ENCODE assay signal across 19 mouse cellular contexts in the genomic region with DNA sequence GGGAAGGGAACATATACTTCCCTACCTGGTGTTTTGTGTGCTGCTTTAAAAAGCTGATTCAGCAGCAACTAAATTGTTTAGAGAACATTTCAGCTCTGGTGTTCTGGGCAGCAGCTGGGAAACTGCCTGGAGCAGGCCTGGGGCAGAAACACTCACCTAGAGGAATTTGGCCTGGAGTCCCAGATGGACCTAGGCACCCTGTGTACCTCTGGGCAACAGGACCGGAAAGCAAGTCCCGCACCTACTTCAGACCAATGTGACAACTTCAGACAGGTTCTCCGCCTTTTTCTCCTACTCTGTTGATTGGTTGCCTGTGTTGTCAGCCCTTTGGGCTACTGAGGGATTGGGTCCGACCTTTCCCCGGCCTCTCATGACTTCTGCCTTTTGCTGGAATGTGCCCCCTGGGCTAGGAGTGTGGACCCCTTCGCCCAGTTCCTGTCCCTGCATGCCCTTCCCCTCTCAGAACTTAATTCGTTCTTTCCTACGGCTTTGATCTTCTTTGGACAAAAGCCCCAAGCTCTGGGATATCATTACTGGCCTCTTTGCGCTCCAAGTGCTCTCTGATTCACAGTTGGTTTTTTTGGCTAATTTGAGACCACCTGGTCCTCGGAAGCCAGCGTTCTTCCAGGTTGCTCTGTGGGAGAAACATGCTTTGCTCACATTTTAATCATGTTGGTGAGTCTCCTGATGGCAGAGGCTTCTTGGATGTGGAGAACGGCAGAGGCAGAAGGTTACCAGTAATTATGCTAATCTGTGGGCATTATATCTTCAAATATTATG. TPM values are rescaled to one million over a fixed set of nuclear protein-coding genes. Genes with fewer than 3 reads are reported as not detected.
DNase-seq lines count a peak whose midpoint lies in the region; ATAC-seq and TF ChIP-seq lines count a peak whose summit lies in the region.
"Had no signal": no experiment of that assay in that cellular context is flagged by ENCODE, and none has a peak within 500 bp of the region (broad histone marks: within the 10 kb centered on the region; RNA-seq: fewer than 3 reads in every experiment).

No protein-coding gene starts in this region.

- no peak for TF ChIP-seq POLR2A in kidney, adult 2 months (IDR thresholded peaks at IDR 0.05; ENCODE audit: low read depth, low read length)

- no peak for ATAC-seq in kidney, embryonic 14.5 days (ENCODE audit: low FRiP score, low TSS enrichment)
- ATAC-seq in liver, embryonic 12.5 days = no peak
- ATAC-seq: intestine, embryonic 15.5 days had no signal

- WGBS in kidney, adult 2 months = 54% methylated on average over 12 of the region's 12 CpGs
- 50% methylated on average over 12 of the region's 12 CpGs for WGBS in kidney, embryonic 14.5 days
- 63% methylated on average over 12 of the region's 12 CpGs for WGBS in liver, embryonic 12.5 days (ENCODE audit: insufficient replicate concordance)

- no peak overlapping the region for H3K9ac ChIP-seq in kidney, embryonic 14.5 days (ENCODE audit: low read depth, low read length)
- H3K9ac ChIP-seq in liver, embryonic 12.5 days = no peak overlapping the region
- H3K9ac ChIP-seq: embryonic facial prominence, embryonic 13.5 days; forebrain, embryonic 12.5 days; intestine, embryonic 15.5 days; limb, embryonic 13.5 days had no signal

- peak overlapping the region; percentile 75 for H3K27ac ChIP-seq in kidney, adult 2 months (ENCODE audit: insufficient read depth, low read depth, low read length)
- no peak overlapping the region for H3K27ac ChIP-seq in kidney, embryonic 14.5 days (ENCODE audit: low read depth, low read length)
- no peak overlapping the region for H3K27ac ChIP-seq in liver, embryonic 12.5 days
- H3K27ac ChIP-seq: embryonic facial prominence, embryonic 13.5 days; forebrain, embryonic 12.5 days; intestine, embryonic 15.5 days; limb, embryonic 13.5 days had no signal

- H3K4me3 ChIP-seq in kidney, adult 2 months (ENCODE audit: insufficient read depth, low read depth, low read length) = no peak overlapping the region
- no peak overlapping the region for H3K4me3 ChIP-seq in kidney, embryonic 14.5 days (ENCODE audit: low read length)
- H3K4me3 ChIP-seq in liver, embryonic 12.5 days = no peak overlapping the region
- H3K4me3 ChIP-seq: embryonic facial prominence, embryonic 13.5 days; forebrain, embryonic 12.5 days; intestine, embryonic 15.5 days; limb, embryonic 13.5 days had no signal

- TF ChIP-seq CTCF in kidney, adult 2 months (conservative IDR thresholded peaks at IDR 0.05; ENCODE audit: insufficient read depth, insufficient read length, low read depth, low read length) = no peak

- H3K36me3 ChIP-seq in kidney, adult 2 months (ENCODE audit: control insufficient read depth, insufficient read depth, low read length) = no peaks in the 10 kb centered on the region
- H3K36me3 ChIP-seq in kidney, embryonic 14.5 days (ENCODE audit: control insufficient read depth, insufficient read depth, low read length) = no peaks in the 10 kb centered on the region
- no peaks in the 10 kb centered on the region for H3K36me3 ChIP-seq in liver, embryonic 12.5 days
- H3K36me3 ChIP-seq: embryonic facial prominence, embryonic 13.5 days; forebrain, embryonic 12.5 days; intestine, embryonic 15.5 days; limb, embryonic 13.5 days had no signal

- H3K9me3 ChIP-seq in kidney, embryonic 14.5 days (ENCODE audit: control insufficient read depth, low read length) = no peaks in the 10 kb centered on the region
- H3K9me3 ChIP-seq in liver, embryonic 12.5 days (replicated peaks) = no peaks in the 10 kb centered on the region
- H3K9me3 ChIP-seq: embryonic facial prominence, embryonic 13.5 days; forebrain, embryonic 12.5 days; intestine, embryonic 15.5 days; limb, embryonic 13.5 days had no signal

- H3K4me1 ChIP-seq in kidney, adult 2 months (ENCODE audit: control insufficient read depth, insufficient read depth, low read length) = peaks cover 13% of the 10 kb centered on the region; the same call in 1 of the 2 replicates
- peaks cover 5% of the 10 kb centered on the region; the same call in 1 of the 2 replicates for H3K4me1 ChIP-seq in kidney, embryonic 14.5 days (ENCODE audit: control insufficient read depth, insufficient read depth, low read length)
- H3K4me1 ChIP-seq in liver, embryonic 12.5 days = no peaks in the 10 kb centered on the region
- H3K4me1 ChIP-seq: forebrain, embryonic 12.5 days had no signal

- H3K27me3 ChIP-seq in kidney, adult 2 months (replicated peaks; ENCODE audit: control insufficient read depth, insufficient read depth, low read length) = no peaks in the 10 kb centered on the region
- no peaks in the 10 kb centered on the region for H3K27me3 ChIP-seq in kidney, embryonic 14.5 days (ENCODE audit: control insufficient read depth, insufficient read depth, low read length)
- H3K27me3 ChIP-seq in liver, embryonic 12.5 days (replicated peaks) = no peaks in the 10 kb centered on the region
- H3K27me3 ChIP-seq: embryonic facial prominence, embryonic 13.5 days; intestine, embryonic 15.5 days had no signal

- peak; percentile 79 for DNase-seq in kidney, adult 2 months
- peak; percentile 55 to 65 for DNase-seq in cerebellum, postnatal 10 days
- peak; percentile 37 for DNase-seq in embryo, embryonic 9.5 days (ENCODE audit: extremely low spot score)
- peak; percentile 66 to 79 for DNase-seq in kidney, postnatal 36 days
- DNase-seq in spleen, postnatal 14 days (ENCODE audit: low spot score in 2 of 2) = no peak
- no peak for DNase-seq in frontal cortex, postnatal 36 days (ENCODE audit: low spot score in 2 of 2)
- DNase-seq: gastrocnemius, postnatal 10 days; heart, postnatal 4 days; layer of hippocampus, postnatal 36 days; lung, adult 2 months; retina, postnatal 1 day; thymus, postnatal 25 days had no signal

- H3K4me2 ChIP-seq in kidney, embryonic 14.5 days (replicated peaks; ENCODE audit: low read depth, low read length) = no peak overlapping the region
- no peak overlapping the region for H3K4me2 ChIP-seq in liver, embryonic 12.5 days
- H3K4me2 ChIP-seq: embryonic facial prominence, embryonic 13.5 days; forebrain, embryonic 12.5 days; heart, embryonic 11.5 days; intestine, embryonic 15.5 days; limb, embryonic 13.5 days had no signal

RNA-seq across cellular contexts. Expression of gene Ror1, which starts 31.1 kb away (rescaled TPM):
- 2.2 and 2.8 TPM in 2 replicates for polyA plus RNA-seq in kidney, adult 2 months (2012; rRNA removed)
- polyA plus RNA-seq in kidney, embryonic 14.5 days (2014; fragmentation: Nextera tagmentation; extraction: Ambion mirVana) = 11.3 and 12.8 TPM in 2 replicates
- 1.4 TPM in 2 replicates for polyA plus RNA-seq in liver, embryonic 12.5 days (2016; fragmentation: Nextera tagmentation; extraction: Ambion mirVana)

Comparison
In these comparisons a context has a peak if more than half of its experiments do, and no peak if none do; other contexts are left out.
1. DNase-seq: peak in kidney, adult 2 months (single experiment), cerebellum, postnatal 10 days (2 of 2), embryo, embryonic 9.5 days (single experiment) and kidney, postnatal 36 days (2 of 2); none in spleen, postnatal 14 days (0 of 2) and frontal cortex, postnatal 36 days (0 of 2).